Mouse (Mus musculus): ENCODE results near the gene Mknk1. TPM values are rescaled to one million over a fixed set of nuclear protein-coding genes. Genes with fewer than 3 reads are reported as not detected.

The Mknk1 gene
- polyA plus RNA-seq, 1 experiment from 2014 or later, result 30.1 TPM

- 0 out of 2 replicates have a peak, but pooled peaks cover 5% of the 10 kb centered on the region for H3K4me1 ChIP-seq (ENCODE audit: control insufficient read depth, insufficient read depth, low read length)
- H3K9ac ChIP-seq (ENCODE audit: low read depth, low read length), result no peak overlapping the region
- peak; percentile 38 for ATAC-seq
- no peak overlapping the region for H3K4me2 ChIP-seq (ENCODE audit: low read depth, low read length)
- WGBS, result 67% methylated on average over 3 of the region's 3 CpGs
- H3K27me3 ChIP-seq (replicated peaks; ENCODE audit: control insufficient read depth, insufficient read depth, low read length), result no peaks in the 10 kb centered on the region
- no peaks in the 10 kb centered on the region for H3K9me3 ChIP-seq (ENCODE audit: control insufficient read depth, low read length)
- no peak overlapping the region for H3K27ac ChIP-seq (ENCODE audit: low read length)
- H3K36me3 ChIP-seq (ENCODE audit: control insufficient read depth, insufficient read depth, low read length), result no peaks in the 10 kb centered on the region
- no peak overlapping the region for H3K4me3 ChIP-seq (ENCODE audit: low read length)
These were observed 17.1 kb upstream of the Mknk1 start for GRCm38 (mm10) chr4:115821928-115822327.

- Histone ChIP-seq H3K27ac (ENCODE audit: low read length) (no peak overlapping the region), H3K27me3 (replicated peaks; ENCODE audit: control insufficient read depth, insufficient read depth, low read length) (no peaks in the 10 kb centered on the region), H3K36me3 (ENCODE audit: control insufficient read depth, insufficient read depth, low read length) (no peaks in the 10 kb centered on the region), H3K4me3 (ENCODE audit: low read length) (no peak overlapping the region), H3K4me1 (ENCODE audit: control insufficient read depth, insufficient read depth, low read length) (peaks cover 17% of the 10 kb centered on the region), H3K9me3 (ENCODE audit: control insufficient read depth, low read length) (no peaks in the 10 kb centered on the region), H3K4me2 (ENCODE audit: low read depth, low read length) (no peak overlapping the region), H3K9ac (ENCODE audit: low read depth, low read length) (no peak overlapping the region)
- 74% methylated on average over 2 of the region's 2 CpGs for WGBS
- ATAC-seq, result no peak
These were observed 14.8 kb upstream of the Mknk1 start for GRCm38 (mm10) chr4:115824178-115824577.

GRCm38 (mm10) chr4:115825271-115825670, 13.7 kb upstream of the Mknk1 start:
- no peaks in the 10 kb centered on the region for H3K9me3 ChIP-seq (ENCODE audit: control insufficient read depth, low read length)
- ATAC-seq, result no peak
- no peaks in the 10 kb centered on the region for H3K36me3 ChIP-seq (ENCODE audit: control insufficient read depth, insufficient read depth, low read length)
- peaks cover 23% of the 10 kb centered on the region for H3K4me1 ChIP-seq (ENCODE audit: control insufficient read depth, insufficient read depth, low read length)
- H3K27ac ChIP-seq (ENCODE audit: low read length), result no peak overlapping the region
- H3K27me3 ChIP-seq (replicated peaks; ENCODE audit: control insufficient read depth, insufficient read depth, low read length), result no peaks in the 10 kb centered on the region
- H3K9ac ChIP-seq (ENCODE audit: low read depth, low read length), result no peak overlapping the region
- H3K4me3 ChIP-seq (ENCODE audit: low read length), result no peak overlapping the region
- no peak overlapping the region for H3K4me2 ChIP-seq (ENCODE audit: low read depth, low read length)
- 77% methylated on average over 2 of the region's 2 CpGs for WGBS

- Histone ChIP-seq H3K27me3 (replicated peaks; ENCODE audit: control insufficient read depth, insufficient read depth, low read length) (no peaks in the 10 kb centered on the region), H3K4me3 (ENCODE audit: low read length) (no peak overlapping the region), H3K36me3 (ENCODE audit: control insufficient read depth, insufficient read depth, low read length) (no peaks in the 10 kb centered on the region), H3K4me1 (ENCODE audit: control insufficient read depth, insufficient read depth, low read length) (peaks cover 23% of the 10 kb centered on the region), H3K27ac (ENCODE audit: low read length) (no peak overlapping the region), H3K9ac (ENCODE audit: low read depth, low read length) (no peak overlapping the region), H3K4me2 (ENCODE audit: low read depth, low read length) (peak overlapping the region; percentile 79; the same call in 1 of the 2 replicates), H3K9me3 (ENCODE audit: control insufficient read depth, low read length) (no peaks in the 10 kb centered on the region)
- no peak for ATAC-seq
- 73% methylated on average over 3 of the region's 3 CpGs for WGBS
These were observed 11.9 kb upstream of the Mknk1 start for GRCm38 (mm10) chr4:115827066-115827465.

- ATAC-seq, result peak; percentile 0; the same call in 1 of the 2 replicates
- Histone ChIP-seq H3K27me3 (replicated peaks; ENCODE audit: control insufficient read depth, insufficient read depth, low read length) (no peaks in the 10 kb centered on the region), H3K27ac (ENCODE audit: low read length) (peak overlapping the region; percentile 93), H3K4me1 (ENCODE audit: control insufficient read depth, insufficient read depth, low read length) (peaks cover 26% of the 10 kb centered on the region), H3K36me3 (ENCODE audit: control insufficient read depth, insufficient read depth, low read length) (no peaks in the 10 kb centered on the region), H3K9ac (ENCODE audit: low read depth, low read length) (peak overlapping the region; percentile 85), H3K4me3 (ENCODE audit: low read length) (peak overlapping the region; percentile 74), H3K4me2 (ENCODE audit: low read depth, low read length) (peak overlapping the region; percentile 79), H3K9me3 (ENCODE audit: control insufficient read depth, low read length) (no peaks in the 10 kb centered on the region)
- 7% methylated on average over 4 of the region's 4 CpGs for WGBS
These were observed 11.5 kb upstream of the Mknk1 start for GRCm38 (mm10) chr4:115827535-115827887.

- Histone ChIP-seq H3K4me3 (ENCODE audit: low read length) (peak within 1 kb of the TSS; percentile 74), H3K9ac (ENCODE audit: low read depth, low read length) (peak within 1 kb of the TSS; percentile 85), H3K4me2 (ENCODE audit: low read depth, low read length) (peak within 1 kb of the TSS; percentile 79), H3K27ac (ENCODE audit: low read length) (peak within 1 kb of the TSS; percentile 93), H3K36me3 (ENCODE audit: control insufficient read depth, insufficient read depth, low read length) (no peaks in the 10 kb centered on the region), H3K9me3 (ENCODE audit: control insufficient read depth, low read length) (no peaks in the 10 kb centered on the region), H3K27me3 (replicated peaks; ENCODE audit: control insufficient read depth, insufficient read depth, low read length) (no peaks in the 10 kb centered on the region), H3K4me1 (ENCODE audit: control insufficient read depth, insufficient read depth, low read length) (peaks cover 26% of the 10 kb centered on the region)
- ATAC-seq, result peak; percentile 97
- WGBS, result under 1% methylated on average over 57 of the region's 57 CpGs
These were observed 11.0 kb upstream of the Mknk1 start, which contains the start of gene Mob3c for GRCm38 (mm10) chr4:115827888-115828571. Gene Mob3c (plus strand): TSS chr4:115828092.

GRCm38 (mm10) chr4:115828572-115828902, 10.5 kb upstream of the Mknk1 start:
- Histone ChIP-seq H3K9me3 (ENCODE audit: control insufficient read depth, low read length) (no peaks in the 10 kb centered on the region), H3K27me3 (replicated peaks; ENCODE audit: control insufficient read depth, insufficient read depth, low read length) (no peaks in the 10 kb centered on the region), H3K27ac (ENCODE audit: low read length) (no peak overlapping the region), H3K9ac (ENCODE audit: low read depth, low read length) (peak overlapping the region; percentile 85), H3K4me2 (ENCODE audit: low read depth, low read length) (peak overlapping the region; percentile 79), H3K4me1 (ENCODE audit: control insufficient read depth, insufficient read depth, low read length) (peaks cover 26% of the 10 kb centered on the region), H3K36me3 (ENCODE audit: control insufficient read depth, insufficient read depth, low read length) (no peaks in the 10 kb centered on the region), H3K4me3 (ENCODE audit: low read length) (peak overlapping the region; percentile 74)
- WGBS, result 10% methylated on average over 8 of the region's 8 CpGs
- ATAC-seq, result no peak

GRCm38 (mm10) chr4:115830491-115830890, 8.5 kb upstream of the Mknk1 start:
- Histone ChIP-seq H3K4me1 (ENCODE audit: control insufficient read depth, insufficient read depth, low read length) (peaks cover 22% of the 10 kb centered on the region), H3K9ac (ENCODE audit: low read depth, low read length) (no peak overlapping the region), H3K27ac (ENCODE audit: low read length) (no peak overlapping the region), H3K4me3 (ENCODE audit: low read length) (no peak overlapping the region), H3K27me3 (replicated peaks; ENCODE audit: control insufficient read depth, insufficient read depth, low read length) (no peaks in the 10 kb centered on the region), H3K4me2 (ENCODE audit: low read depth, low read length) (no peak overlapping the region), H3K9me3 (ENCODE audit: control insufficient read depth, low read length) (no peaks in the 10 kb centered on the region), H3K36me3 (ENCODE audit: control insufficient read depth, insufficient read depth, low read length) (no peaks in the 10 kb centered on the region)
- 78% methylated on average over 5 of the region's 5 CpGs for WGBS
- ATAC-seq, result no peak

- Histone ChIP-seq H3K9me3 (ENCODE audit: control insufficient read depth, low read length) (no peaks in the 10 kb centered on the region), H3K27ac (ENCODE audit: low read length) (no peak overlapping the region), H3K36me3 (ENCODE audit: control insufficient read depth, insufficient read depth, low read length) (no peaks in the 10 kb centered on the region), H3K4me1 (ENCODE audit: control insufficient read depth, insufficient read depth, low read length) (peaks cover 22% of the 10 kb centered on the region), H3K4me3 (ENCODE audit: low read length) (no peak overlapping the region), H3K9ac (ENCODE audit: low read depth, low read length) (no peak overlapping the region), H3K4me2 (ENCODE audit: low read depth, low read length) (no peak overlapping the region), H3K27me3 (replicated peaks; ENCODE audit: control insufficient read depth, insufficient read depth, low read length) (no peaks in the 10 kb centered on the region)
- no peak for ATAC-seq
- 94% methylated on average over 22 of the region's 22 CpGs for WGBS
These were observed 7.8 kb upstream of the Mknk1 start for GRCm38 (mm10) chr4:115831221-115831620.

GRCm38 (mm10) chr4:115832040-115832439, 7.0 kb upstream of the Mknk1 start:
- Histone ChIP-seq H3K4me3 (ENCODE audit: low read length) (no peak overlapping the region), H3K4me1 (ENCODE audit: control insufficient read depth, insufficient read depth, low read length) (peaks cover 22% of the 10 kb centered on the region), H3K4me2 (ENCODE audit: low read depth, low read length) (no peak overlapping the region), H3K27ac (ENCODE audit: low read length) (peak overlapping the region; percentile 24; the same call in 1 of the 2 replicates), H3K36me3 (ENCODE audit: control insufficient read depth, insufficient read depth, low read length) (no peaks in the 10 kb centered on the region), H3K9me3 (ENCODE audit: control insufficient read depth, low read length) (no peaks in the 10 kb centered on the region), H3K27me3 (replicated peaks; ENCODE audit: control insufficient read depth, insufficient read depth, low read length) (no peaks in the 10 kb centered on the region), H3K9ac (ENCODE audit: low read depth, low read length) (no peak overlapping the region)
- no peak for ATAC-seq
- 50% methylated on average over 2 of the region's 2 CpGs for WGBS

Measured in intestine, embryonic 16.5 days (tissue).